Mouse (Mus musculus) T-helper 17 cell (primary cell): ENCODE measurements around the gene Olfr466.

Experiments used
- in situ Hi-C, 2 experiments: fragments of 300-600 bp; cut with MboI, MseI; formaldehyde crosslinking; loops; 1 replicate in 1 of 2; 2 replicates in 1 of 2; pipeline ENCODE4 v1.15.1; 2025; ENCODE audit warnings: high pct_unique_total_duplicates in 2 of 2

Olfr466 gene

DNA sequence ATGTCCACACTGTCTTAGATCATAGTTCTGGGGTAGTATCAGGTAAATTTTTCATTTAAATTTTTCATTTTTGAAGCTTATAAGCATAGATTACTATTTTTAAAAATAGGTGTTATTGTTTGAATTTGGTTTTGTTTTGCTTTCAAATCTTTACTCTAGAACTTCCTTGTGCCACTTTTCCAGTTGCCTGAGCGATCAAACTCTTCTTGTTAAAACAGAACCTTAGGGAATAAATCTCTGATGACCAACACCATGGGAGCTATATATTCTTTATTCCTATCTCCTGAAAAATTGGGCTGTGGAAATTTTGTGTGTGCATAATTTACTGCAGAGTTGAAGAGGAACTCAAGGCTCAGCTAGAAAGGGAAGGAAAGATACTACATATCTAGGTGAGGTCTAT, at the start of gene Olfr466:
Gene Olfr466 (plus strand): TSS at position 301 of the 400 bp plus-strand sequence.
- in situ Hi-C loops = no loop called here

DNA sequence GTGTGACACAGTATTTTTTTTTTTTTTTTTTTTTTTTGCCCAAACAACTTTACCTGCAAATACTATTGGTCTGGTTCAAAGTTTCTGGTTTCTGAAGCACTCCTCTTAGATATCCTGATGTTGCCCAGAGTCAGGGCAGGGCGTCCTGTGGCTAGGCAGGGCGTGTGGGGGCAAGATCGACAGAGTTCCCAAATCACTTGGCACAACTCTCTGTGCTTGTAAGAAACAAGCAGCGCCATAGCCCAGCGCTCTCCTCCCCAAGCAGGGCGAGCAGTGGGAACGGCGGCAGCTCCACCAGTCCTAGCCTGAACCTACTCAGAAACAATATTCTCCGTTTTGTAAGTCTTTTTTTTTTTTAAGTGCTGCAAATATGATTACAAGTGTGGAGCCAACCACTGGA, 49.4 kb upstream of the Olfr466 start:
- in situ Hi-C loops = loop anchor here (5.0 to 25.0 kb wide), 3 partner anchors 137 to 938 kb away; partner anchors contain the start of genes Aaed1 (in 2 of the 2), Habp4 (in 1 of the 2) and Zfp367 (in 1 of the 2)

DNA sequence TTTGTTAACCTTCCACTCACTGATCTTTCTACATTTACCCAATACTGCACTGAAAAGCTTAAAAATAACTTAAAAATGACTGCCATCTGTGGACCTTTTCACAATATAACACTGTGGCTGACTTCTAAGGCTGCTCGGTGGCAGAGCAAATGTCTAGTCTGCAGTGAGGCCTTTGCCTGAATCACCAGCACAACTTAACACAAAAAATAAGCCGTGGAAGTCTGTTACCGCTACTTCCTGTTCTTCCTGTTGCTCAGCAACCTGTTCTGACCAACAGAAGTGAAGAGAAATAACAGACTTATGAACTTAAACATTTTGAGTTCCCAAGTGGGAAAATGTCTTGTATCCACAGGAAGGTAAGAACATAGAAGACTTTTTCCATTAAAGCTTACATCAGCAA, 48.8 kb upstream of the Olfr466 start:
- in situ Hi-C loops = loop anchor here (5.0 to 25.0 kb wide), 3 partner anchors 136 to 939 kb away; partner anchors contain the start of genes Aaed1 (in 2 of the 2), Habp4 (in 1 of the 2) and Zfp367 (in 1 of the 2)

DNA sequence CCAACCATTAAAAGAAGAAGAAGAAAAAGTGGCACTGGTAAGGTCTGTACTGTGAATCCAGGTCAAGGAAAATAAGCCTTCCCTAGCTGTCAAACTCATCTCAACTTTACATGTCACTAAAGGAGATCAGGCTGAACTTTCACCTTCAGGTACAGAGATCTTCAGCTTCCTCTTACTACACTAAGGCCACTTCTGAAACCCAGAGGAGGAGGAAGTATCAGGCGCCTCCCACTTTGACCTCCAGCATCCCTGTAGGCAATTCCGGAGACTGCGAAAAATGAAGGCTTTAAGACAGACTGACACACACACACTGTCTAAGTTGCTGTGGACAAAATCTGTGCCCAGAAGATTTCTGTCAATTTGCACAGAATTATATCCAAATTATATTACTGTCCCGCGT, 38.1 kb upstream of the Olfr466 start:
- in situ Hi-C loops = loop anchor here (5.0 to 25.0 kb wide), 4 partner anchors 163 to 950 kb away; partner anchors contain the start of genes Aaed1 (in 2 of the 2), Zfp369 (in 2 of the 2), Habp4 (in 1 of the 2) and Zfp367 (in 1 of the 2)

DNA sequence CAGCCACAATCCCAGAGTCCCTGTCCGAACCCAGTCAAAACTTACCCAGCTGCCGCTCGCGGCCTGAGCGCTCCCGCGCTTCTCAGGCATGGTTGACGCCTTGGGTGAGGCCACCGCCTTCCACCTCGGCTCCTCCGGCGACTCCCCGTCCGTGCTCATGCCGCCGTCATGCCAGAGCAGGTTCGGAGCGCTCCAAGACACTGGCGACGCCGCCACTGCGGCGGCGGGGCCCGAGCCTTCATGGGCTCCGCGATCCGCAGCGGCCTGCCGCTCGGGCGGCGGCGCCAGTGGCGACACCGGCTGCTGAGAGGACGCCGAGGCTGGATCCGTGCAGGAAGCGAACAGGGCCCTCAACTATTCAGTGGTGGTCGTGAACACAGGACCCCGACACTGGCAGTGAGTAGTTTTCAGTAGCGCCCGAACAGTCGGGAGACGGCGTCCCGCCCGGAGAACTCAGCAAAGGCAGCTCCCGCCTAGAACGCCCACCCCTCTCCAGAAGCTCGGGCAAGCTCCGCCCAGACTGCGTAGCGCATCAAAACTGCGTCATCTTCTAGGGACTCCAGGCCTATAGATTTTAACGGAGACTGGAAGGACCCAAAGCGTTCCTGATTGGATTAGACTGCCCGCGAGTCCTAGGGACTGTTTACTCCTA, 37.5 kb upstream of the Olfr466 start, which contains the start of gene Mfsd14b:
Gene Mfsd14b (minus strand): TSS at position 517 of the 652 bp plus-strand sequence.
- in situ Hi-C loops = loop anchor here (5.0 to 25.0 kb wide), 4 partner anchors 162 to 950 kb away; partner anchors contain the start of genes Aaed1 (in 2 of the 2), Zfp369 (in 2 of the 2), Habp4 (in 1 of the 2) and Zfp367 (in 1 of the 2)

DNA sequence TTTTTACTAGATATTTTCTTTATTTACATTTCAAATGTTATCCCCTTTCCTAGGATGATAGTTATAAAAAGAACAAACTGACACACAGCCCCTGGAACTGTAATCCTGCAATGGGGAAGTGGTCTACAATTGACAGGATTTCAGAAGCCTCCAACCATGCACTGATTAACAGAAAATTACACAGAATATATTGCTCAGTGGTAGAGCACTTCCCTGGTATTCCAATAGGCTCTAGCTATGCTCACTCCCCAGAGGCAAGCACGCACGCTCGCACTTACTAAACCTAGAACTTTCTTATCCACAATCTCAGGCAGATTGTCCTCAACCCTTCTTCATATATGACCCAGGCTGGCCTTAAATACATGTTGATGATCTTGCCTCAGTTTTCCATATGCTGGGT, 36.8 kb upstream of the Olfr466 start:
- in situ Hi-C loops = loop anchor here (5.0 to 25.0 kb wide), 4 partner anchors 162 to 951 kb away; partner anchors contain the start of genes Aaed1 (in 2 of the 2), Zfp369 (in 2 of the 2), Habp4 (in 1 of the 2) and Zfp367 (in 1 of the 2)

DNA sequence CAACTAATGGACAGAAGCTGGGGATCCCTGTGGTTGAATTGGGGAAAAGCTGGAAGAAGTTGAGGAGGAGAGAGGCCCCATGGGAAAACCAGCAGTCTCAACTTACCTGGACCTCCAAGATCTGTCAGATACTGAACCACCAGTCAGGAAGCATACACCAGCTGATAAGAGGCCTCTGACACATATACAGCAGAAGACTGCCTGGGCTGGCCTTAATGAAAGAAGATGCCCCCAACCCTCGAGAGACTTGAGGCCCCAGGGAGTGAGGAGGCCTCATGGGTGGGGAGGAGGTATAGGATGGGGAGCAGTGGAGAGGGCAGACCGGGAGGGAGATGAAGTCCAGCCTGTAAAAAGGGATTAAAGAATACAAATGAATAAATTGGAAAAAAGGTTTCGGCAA, 29.1 kb upstream of the Olfr466 start:
- in situ Hi-C loops = loop anchor here (25.0 kb wide), 2 partner anchors 809 to 959 kb away; partner anchors contain the start of genes Aaed1 (in 2 of the 2), Habp4 (in 1 of the 2) and Zfp367 (in 1 of the 2)

DNA sequence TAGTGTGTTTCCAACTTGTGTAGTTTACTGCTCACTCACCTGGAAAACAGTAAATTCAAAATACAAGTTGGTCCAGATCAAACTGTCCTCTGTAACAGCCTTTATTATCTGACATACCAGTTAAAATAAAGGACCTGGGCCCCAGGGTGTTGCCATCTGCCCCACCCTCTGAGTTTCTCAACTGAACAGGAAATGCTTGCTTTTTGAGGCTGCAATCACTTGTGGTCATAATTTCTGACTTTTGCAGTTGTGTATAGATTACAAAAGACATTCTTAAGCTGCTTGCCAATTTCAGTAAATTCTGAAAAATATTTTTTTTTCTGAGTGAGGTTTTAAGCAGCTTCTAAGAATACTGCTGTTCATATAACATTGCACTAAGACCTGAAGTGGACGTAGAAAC, 27.9 kb upstream of the Olfr466 start:
- in situ Hi-C loops = loop anchor here (25.0 kb wide), 2 partner anchors 810 to 960 kb away; partner anchors contain the start of genes Aaed1 (in 2 of the 2), Habp4 (in 1 of the 2) and Zfp367 (in 1 of the 2)

DNA sequence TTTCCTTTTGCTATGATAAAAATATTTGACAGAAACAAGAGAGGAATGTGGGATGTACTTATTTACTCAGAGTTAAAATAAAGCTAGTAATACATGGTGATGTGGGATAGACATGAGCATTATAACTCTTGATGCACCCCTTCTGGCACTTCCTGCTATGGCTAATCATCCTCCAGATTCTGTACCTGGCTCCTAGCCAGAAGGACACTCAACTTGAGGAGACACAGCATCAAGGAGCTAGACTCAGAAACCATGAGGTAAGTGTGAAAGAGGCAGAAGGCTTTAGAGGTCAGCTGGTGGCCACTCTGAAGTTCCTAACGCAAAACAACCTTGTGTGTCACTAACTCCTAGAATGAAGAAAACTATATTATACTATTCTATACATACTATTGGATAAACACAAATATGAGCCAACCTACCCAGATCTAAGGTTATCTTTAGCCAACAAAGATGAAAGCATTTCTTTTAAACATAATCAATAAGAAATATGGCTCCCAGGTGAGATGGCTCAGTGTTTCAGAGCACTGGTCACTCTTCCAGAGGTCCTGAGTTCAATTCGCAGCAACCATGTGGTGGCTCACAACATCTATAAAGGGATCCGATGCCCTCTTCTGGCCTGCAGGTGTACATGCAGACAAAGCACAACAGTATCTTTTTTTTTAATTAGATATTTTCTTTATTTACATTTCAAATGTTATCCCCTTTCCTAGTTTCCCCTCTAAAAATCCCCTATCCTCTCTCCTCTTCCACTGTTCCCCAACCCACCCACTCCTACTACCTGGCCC, 22.8 kb upstream of the Olfr466 start:
- in situ Hi-C loops = loop anchor here in 1 of 2 experiments (5.0 kb wide), 1 partner anchor 685 kb away; no protein-coding TSS in a partner anchor

DNA sequence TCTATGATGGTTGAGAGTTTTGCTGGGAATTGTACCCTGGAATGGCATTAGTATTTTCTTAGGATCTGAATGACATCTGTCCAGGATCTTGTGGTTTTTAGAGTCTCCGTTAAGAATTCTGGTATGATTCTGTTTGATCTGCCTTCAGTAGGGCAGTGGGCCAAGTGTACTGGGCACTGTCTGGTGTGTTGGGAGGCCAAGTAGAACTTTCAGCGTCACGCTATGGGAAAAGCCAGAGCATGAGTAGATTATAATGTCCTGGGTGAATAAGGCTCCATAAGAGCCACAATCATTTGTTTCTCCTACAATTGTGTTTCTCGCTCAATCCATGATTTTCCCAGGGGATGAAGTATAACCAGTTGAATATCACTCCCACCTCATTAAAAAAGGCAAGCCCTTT, 12.3 kb upstream of the Olfr466 start, which contains the start of gene Olfr465-ps1:
Gene Olfr465-ps1 (plus strand): TSS at position 301 of the 400 bp plus-strand sequence.
- in situ Hi-C loops = no loop called here

DNA sequence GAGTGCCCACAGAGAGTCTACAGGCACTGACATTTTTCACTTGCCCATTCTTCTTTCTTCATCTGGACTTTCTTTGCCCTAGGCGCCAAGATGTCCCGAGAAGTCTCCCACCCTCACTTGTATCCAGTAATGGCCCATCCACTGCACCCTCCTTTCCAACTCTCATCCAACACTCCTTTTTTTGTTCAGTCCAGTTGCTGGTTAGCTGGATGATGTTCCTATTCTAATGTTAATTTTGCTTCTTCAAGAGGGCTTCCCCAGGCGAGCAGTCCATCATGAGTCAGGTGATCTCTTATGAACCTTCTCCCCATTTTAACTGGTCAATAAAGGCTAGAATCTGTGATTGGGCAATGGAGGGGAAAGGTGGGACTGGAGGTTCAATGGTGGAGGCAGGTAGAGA, 24.1 kb downstream of the Olfr466 start:
- in situ Hi-C loops = no loop called here

DNA sequence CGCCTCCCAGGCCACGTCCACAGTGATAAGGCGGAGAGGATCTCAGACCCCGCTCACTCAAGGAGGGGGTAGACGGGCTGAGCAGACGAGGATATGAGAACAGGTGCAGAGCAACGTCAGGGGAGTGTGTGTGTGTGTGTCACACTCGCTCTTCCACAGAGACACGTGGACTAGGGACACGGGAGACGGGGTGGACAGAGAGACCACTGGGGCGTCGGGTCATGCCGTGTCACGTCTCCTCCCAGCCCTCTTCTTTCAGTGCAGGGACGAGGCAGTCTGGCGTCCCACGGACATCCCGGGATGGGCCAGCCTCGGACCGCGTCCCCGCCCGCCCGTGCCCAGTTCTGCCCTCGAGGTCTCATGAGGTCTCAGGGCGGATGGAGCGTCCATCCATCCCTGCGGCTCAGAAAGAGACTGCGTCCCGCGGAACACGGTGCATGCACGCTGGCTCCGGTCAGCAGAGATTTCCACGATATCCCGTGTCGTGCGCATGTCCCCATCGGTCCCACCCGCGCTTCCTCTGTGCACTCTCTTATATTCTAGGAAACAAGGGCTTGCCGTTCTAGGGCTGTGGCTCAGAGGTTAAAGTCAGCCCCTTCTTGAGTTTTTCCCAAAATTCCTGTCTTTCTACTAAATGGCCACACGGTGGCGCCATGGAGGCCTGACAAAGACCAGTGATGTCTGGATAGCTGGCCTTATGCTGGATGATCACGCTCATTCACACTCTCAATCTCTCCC, 25.9 kb downstream of the Olfr466 start:
- in situ Hi-C loops = no loop called here

DNA sequence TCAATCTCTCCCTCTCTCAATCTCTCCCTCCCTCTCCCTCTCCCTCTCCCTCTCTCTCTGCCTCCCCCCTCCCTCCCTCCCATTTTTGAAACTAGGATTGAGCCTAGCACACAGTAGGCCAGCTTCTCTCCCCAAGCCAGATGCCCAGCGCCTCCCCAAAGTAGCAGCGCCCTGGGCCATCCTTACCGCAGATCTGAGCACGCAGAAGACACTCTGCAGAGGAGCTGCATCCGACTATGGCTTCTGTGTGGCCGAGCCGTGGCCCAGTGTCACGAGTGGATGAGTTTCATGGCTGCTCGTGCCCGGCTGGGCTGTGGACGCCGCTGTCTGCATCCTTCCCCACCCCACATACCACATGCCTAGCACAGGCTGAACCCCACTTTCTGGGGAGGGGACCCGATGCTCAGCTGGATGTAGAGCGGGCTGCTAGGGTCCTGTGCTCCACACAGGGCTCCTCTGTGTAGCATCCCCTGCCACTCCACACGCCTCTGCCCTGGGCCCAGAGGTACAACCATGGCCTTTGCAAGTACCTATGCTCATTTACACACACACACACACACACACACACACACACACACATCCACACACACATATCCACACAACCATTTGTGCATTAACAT, 26.5 kb downstream of the Olfr466 start:
- in situ Hi-C loops = no loop called here

DNA sequence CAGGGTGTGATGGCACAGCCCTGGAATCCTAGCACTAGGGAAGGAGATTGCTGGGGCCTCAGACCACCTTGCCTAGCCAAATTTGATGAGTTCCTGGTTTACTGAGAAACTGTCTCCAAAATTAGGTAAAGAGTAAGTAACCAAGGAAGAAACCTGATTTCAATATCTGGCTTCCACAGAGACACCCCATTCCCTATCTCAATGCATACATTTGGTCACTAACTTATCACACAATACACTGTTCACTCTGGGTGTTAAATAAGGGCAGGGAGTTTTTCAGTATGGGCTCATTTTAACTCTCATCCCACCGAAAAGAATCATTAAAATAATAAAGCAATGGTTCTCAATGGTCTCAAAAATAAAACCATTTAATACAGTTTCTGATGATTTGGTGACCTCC, 50.6 kb downstream of the Olfr466 start:
- in situ Hi-C loops = no loop called here
